Mouse (Mus musculus): Measurements from ENCODE around the gene B3galt4. TPM values are rescaled to one million over a fixed set of nuclear protein-coding genes. Genes with fewer than 3 reads are reported as not detected.

B3galt4 gene
- polyA plus RNA-seq, 1 experiment from 2014 or later: 4.4 TPM

GRCm38 (mm10) chr17:33940981-33941380 is 10.3 kb downstream of the B3galt4 start:
- H3K4me1 ChIP-seq (ENCODE audit: control insufficient read depth, insufficient read depth, low read length): peaks cover 12% of the 10 kb centered on the region
- H3K4me2 ChIP-seq (ENCODE audit: low read depth): peak overlapping the region; percentile 95
- DNase-seq (ENCODE audit: low spot score) (no peak), ATAC-seq (ENCODE audit: insufficient read depth, low FRiP score, low TSS enrichment) (0 out of 2 replicates have a peak, but pooled peaks have one; percentile 10)
- peak overlapping the region; percentile 81 for H3K4me3 ChIP-seq (ENCODE audit: low read depth, low read length)
- no peaks in the 10 kb centered on the region for H3K9me3 ChIP-seq (ENCODE audit: control insufficient read depth, low read length)
- H3K36me3 ChIP-seq (ENCODE audit: control insufficient read depth, insufficient read depth, low read length): peaks cover 14% of the 10 kb centered on the region
- 3% methylated on average over 26 of the region's 26 CpGs for WGBS
- H3K27ac ChIP-seq (ENCODE audit: low read depth, low read length): no peak overlapping the region
- H3K9ac ChIP-seq (ENCODE audit: low read length): peak overlapping the region; percentile 70
- no peaks in the 10 kb centered on the region for H3K27me3 ChIP-seq (ENCODE audit: control insufficient read depth, insufficient read depth, low read length)

GRCm38 (mm10) chr17:33940206-33940805 is 11.0 kb downstream of the B3galt4 start, which contains the start of the genes Pfdn6 and Wdr46:
TSS of gene Pfdn6 (minus strand) at chr17:33940343.
TSS of gene Wdr46 (plus strand) at chr17:33940660.
- no peaks in the 10 kb centered on the region for H3K9me3 ChIP-seq (ENCODE audit: control insufficient read depth, low read length)

GRCm38 (mm10) chr17:33938783-33939182 is 12.5 kb downstream of the B3galt4 start:
- H3K27ac ChIP-seq (ENCODE audit: low read depth, low read length): no peak overlapping the region
- H3K9me3 ChIP-seq (ENCODE audit: control insufficient read depth, low read length): no peaks in the 10 kb centered on the region
- no peak overlapping the region for H3K9ac ChIP-seq (ENCODE audit: low read length)
- peak overlapping the region; percentile 91; the same call in 1 of the 2 replicates for H3K4me2 ChIP-seq (ENCODE audit: low read depth)
- no peak for ATAC-seq (ENCODE audit: insufficient read depth, low FRiP score, low TSS enrichment)
- peaks cover 12% of the 10 kb centered on the region for H3K4me1 ChIP-seq (ENCODE audit: control insufficient read depth, insufficient read depth, low read length)
- H3K36me3 ChIP-seq (ENCODE audit: control insufficient read depth, insufficient read depth, low read length): peaks cover 13% of the 10 kb centered on the region
- WGBS: 79% methylated on average over 11 of the region's 11 CpGs
- H3K27me3 ChIP-seq (ENCODE audit: control insufficient read depth, insufficient read depth, low read length): no peaks in the 10 kb centered on the region
- H3K4me3 ChIP-seq (ENCODE audit: low read depth, low read length): 0 out of 2 replicates have a peak overlapping the region, but pooled peaks have one; percentile 10
- DNase-seq (ENCODE audit: low spot score): no peak

More at GRCm38 (mm10) chr17:33940206-33940805, 11.0 kb downstream of the B3galt4 start, which contains the start of the genes Pfdn6 and Wdr46:
- DNase-seq (ENCODE audit: low spot score) (peak; percentile 91), ATAC-seq (ENCODE audit: insufficient read depth, low FRiP score, low TSS enrichment) (peak; percentile 81)
- peak within 1 kb of the TSS; percentile 70 for H3K9ac ChIP-seq (ENCODE audit: low read length)
- H3K36me3 ChIP-seq (ENCODE audit: control insufficient read depth, insufficient read depth, low read length): peaks cover 19% of the 10 kb centered on the region
- peaks cover 12% of the 10 kb centered on the region for H3K4me1 ChIP-seq (ENCODE audit: control insufficient read depth, insufficient read depth, low read length)
- no peaks in the 10 kb centered on the region for H3K27me3 ChIP-seq (ENCODE audit: control insufficient read depth, insufficient read depth, low read length)
- H3K4me2 ChIP-seq (ENCODE audit: low read depth): peak within 1 kb of the TSS; percentile 95
- WGBS: under 1% methylated on average over 36 of the region's 36 CpGs
- H3K4me3 ChIP-seq (ENCODE audit: low read depth, low read length): peak within 1 kb of the TSS; percentile 81
- H3K27ac ChIP-seq (ENCODE audit: low read depth, low read length): no peak within 1 kb of the TSS

- WGBS: 86% methylated on average over 15 of the region's 15 CpGs
- H3K36me3 ChIP-seq (ENCODE audit: control insufficient read depth, insufficient read depth, low read length): peaks cover 12% of the 10 kb centered on the region
These were observed 14.3 kb downstream of the B3galt4 start for GRCm38 (mm10) chr17:33936993-33937392.

GRCm38 (mm10) chr17:33935422-33936055 is 15.7 kb downstream of the B3galt4 start:
- 87% methylated on average over 21 of the region's 21 CpGs for WGBS
- Histone ChIP-seq H3K4me3 (ENCODE audit: low read depth, low read length) (no peak overlapping the region), H3K27ac (ENCODE audit: low read depth, low read length) (no peak overlapping the region), H3K27me3 (ENCODE audit: control insufficient read depth, insufficient read depth, low read length) (no peaks in the 10 kb centered on the region), H3K4me2 (ENCODE audit: low read depth) (no peak overlapping the region), H3K4me1 (ENCODE audit: control insufficient read depth, insufficient read depth, low read length) (peaks cover 15% of the 10 kb centered on the region), H3K9me3 (ENCODE audit: control insufficient read depth, low read length) (no peaks in the 10 kb centered on the region), H3K36me3 (ENCODE audit: control insufficient read depth, insufficient read depth, low read length) (peaks cover 12% of the 10 kb centered on the region), H3K9ac (ENCODE audit: low read length) (no peak overlapping the region)
- no peak for DNase-seq (ENCODE audit: low spot score)
- no peak for ATAC-seq (ENCODE audit: insufficient read depth, low FRiP score, low TSS enrichment)

More at GRCm38 (mm10) chr17:33936993-33937392, 14.3 kb downstream of the B3galt4 start:
- no peaks in the 10 kb centered on the region for H3K27me3 ChIP-seq (ENCODE audit: control insufficient read depth, insufficient read depth, low read length)
- no peak overlapping the region for H3K27ac ChIP-seq (ENCODE audit: low read depth, low read length)
- no peak for DNase-seq (ENCODE audit: low spot score)
- no peak overlapping the region for H3K4me2 ChIP-seq (ENCODE audit: low read depth)
- H3K4me3 ChIP-seq (ENCODE audit: low read depth, low read length): no peak overlapping the region
- H3K9ac ChIP-seq (ENCODE audit: low read length): no peak overlapping the region
- no peaks in the 10 kb centered on the region for H3K9me3 ChIP-seq (ENCODE audit: control insufficient read depth, low read length)
- H3K4me1 ChIP-seq (ENCODE audit: control insufficient read depth, insufficient read depth, low read length): peaks cover 12% of the 10 kb centered on the region
- ATAC-seq (ENCODE audit: insufficient read depth, low FRiP score, low TSS enrichment): no peak

- ATAC-seq (ENCODE audit: insufficient read depth, low FRiP score, low TSS enrichment): no peak
- Histone ChIP-seq H3K4me3 (ENCODE audit: low read depth, low read length) (0 out of 2 replicates have a peak overlapping the region, but pooled peaks have one; percentile 2), H3K36me3 (ENCODE audit: control insufficient read depth, insufficient read depth, low read length) (peaks cover 12% of the 10 kb centered on the region), H3K4me2 (ENCODE audit: low read depth) (no peak overlapping the region), H3K4me1 (ENCODE audit: control insufficient read depth, insufficient read depth, low read length) (peaks cover 9% of the 10 kb centered on the region; the same call in 1 of the 2 replicates), H3K9ac (ENCODE audit: low read length) (no peak overlapping the region), H3K9me3 (ENCODE audit: control insufficient read depth, low read length) (no peaks in the 10 kb centered on the region), H3K27me3 (ENCODE audit: control insufficient read depth, insufficient read depth, low read length) (no peaks in the 10 kb centered on the region), H3K27ac (ENCODE audit: low read depth, low read length) (no peak overlapping the region)
- no peak for DNase-seq (ENCODE audit: low spot score)
- 93% methylated on average over 15 of the region's 15 CpGs for WGBS
These were observed 18.3 kb downstream of the B3galt4 start for GRCm38 (mm10) chr17:33932970-33933369.

GRCm38 (mm10) chr17:33932448-33932847 is 18.8 kb downstream of the B3galt4 start:
- Histone ChIP-seq H3K36me3 (ENCODE audit: control insufficient read depth, insufficient read depth, low read length) (peaks cover 12% of the 10 kb centered on the region), H3K9ac (ENCODE audit: low read length) (no peak overlapping the region), H3K4me2 (ENCODE audit: low read depth) (no peak overlapping the region), H3K4me1 (ENCODE audit: control insufficient read depth, insufficient read depth, low read length) (peaks cover 9% of the 10 kb centered on the region; the same call in 1 of the 2 replicates), H3K27me3 (ENCODE audit: control insufficient read depth, insufficient read depth, low read length) (no peaks in the 10 kb centered on the region), H3K27ac (ENCODE audit: low read depth, low read length) (no peak overlapping the region), H3K4me3 (ENCODE audit: low read depth, low read length) (0 out of 2 replicates have a peak overlapping the region, but pooled peaks have one; percentile 2), H3K9me3 (ENCODE audit: control insufficient read depth, low read length) (no peaks in the 10 kb centered on the region)
- DNase-seq (ENCODE audit: low spot score) (no peak), ATAC-seq (ENCODE audit: insufficient read depth, low FRiP score, low TSS enrichment) (no peak)
- WGBS: 91% methylated on average over 12 of the region's 14 CpGs

- H3K36me3 ChIP-seq (ENCODE audit: control insufficient read depth, insufficient read depth, low read length): peaks cover 10% of the 10 kb centered on the region
These were observed 19.3 kb downstream of the B3galt4 start for GRCm38 (mm10) chr17:33931947-33932346.

More at GRCm38 (mm10) chr17:33931947-33932346, 19.3 kb downstream of the B3galt4 start:
- no peak overlapping the region for H3K9ac ChIP-seq (ENCODE audit: low read length)
- no peak for ATAC-seq (ENCODE audit: insufficient read depth, low FRiP score, low TSS enrichment)
- DNase-seq (ENCODE audit: low spot score): no peak
- H3K4me1 ChIP-seq (ENCODE audit: control insufficient read depth, insufficient read depth, low read length): peaks cover 9% of the 10 kb centered on the region; the same call in 1 of the 2 replicates
- H3K4me3 ChIP-seq (ENCODE audit: low read depth, low read length): no peak overlapping the region
- H3K27ac ChIP-seq (ENCODE audit: low read depth, low read length): no peak overlapping the region
- no peaks in the 10 kb centered on the region for H3K27me3 ChIP-seq (ENCODE audit: control insufficient read depth, insufficient read depth, low read length)
- H3K4me2 ChIP-seq (ENCODE audit: low read depth): no peak overlapping the region
- WGBS: 88% methylated on average over 11 of the region's 11 CpGs
- no peaks in the 10 kb centered on the region for H3K9me3 ChIP-seq (ENCODE audit: control insufficient read depth, low read length)
